Mouse (Mus musculus): Measurements from ENCODE around the gene Sfswap. TPM values are rescaled to one million over a fixed set of nuclear protein-coding genes. Genes with fewer than 3 reads are reported as not detected.

The Sfswap gene
- total RNA-seq, 2 experiments from 2014 or later, result 69.5 to 115 TPM

DNA sequence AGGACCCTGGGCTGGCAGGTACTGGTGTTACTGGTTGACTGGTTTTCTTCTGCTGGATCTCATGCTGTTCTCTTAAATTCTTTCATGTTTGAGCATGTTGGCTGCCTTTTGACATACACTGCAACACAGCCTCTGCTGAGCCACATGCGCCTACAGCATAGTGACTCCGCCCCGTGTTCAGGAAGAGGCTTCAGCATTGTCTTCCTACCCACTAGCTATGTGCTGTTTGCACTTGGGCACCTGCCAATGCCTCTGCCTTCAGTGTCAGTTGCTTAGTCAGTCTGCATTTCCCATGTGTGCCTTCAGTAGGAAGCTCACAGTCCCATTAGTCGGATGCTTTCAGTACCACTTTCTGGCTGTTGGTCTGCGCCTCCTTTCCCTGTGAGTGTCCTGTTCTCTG is 23.7 kb downstream of the Sfswap start:
- intact Hi-C loops (cut with DNase I), result no loop called here

DNA sequence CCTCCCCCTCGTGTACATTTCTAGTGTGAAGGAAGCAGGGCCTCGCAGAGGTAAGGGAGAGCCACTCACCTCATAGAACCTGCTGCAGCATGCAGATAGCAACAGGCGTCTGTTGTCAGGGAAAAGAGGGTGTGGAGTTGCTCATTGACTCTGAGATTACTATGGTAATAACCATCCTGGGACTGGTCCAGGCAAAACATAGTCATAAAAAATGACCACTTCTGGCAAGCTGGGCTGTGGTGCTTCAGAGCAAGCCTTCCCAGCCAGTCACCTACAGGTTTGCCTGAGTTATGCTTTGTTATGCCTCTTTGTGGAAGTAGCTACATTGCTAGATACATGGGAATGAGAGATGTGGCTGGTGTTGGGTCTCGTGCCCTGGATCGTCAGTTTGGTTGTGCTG is 26.1 kb downstream of the Sfswap start:
- no peak for DNase-seq (ENCODE audit: low spot score in 2 of 2)
- intact Hi-C loops (cut with DNase I), result no loop called here

More for the DNA sequence above, 23.7 kb downstream of the Sfswap start:
- no peak for DNase-seq (ENCODE audit: low spot score in 2 of 2)

DNA sequence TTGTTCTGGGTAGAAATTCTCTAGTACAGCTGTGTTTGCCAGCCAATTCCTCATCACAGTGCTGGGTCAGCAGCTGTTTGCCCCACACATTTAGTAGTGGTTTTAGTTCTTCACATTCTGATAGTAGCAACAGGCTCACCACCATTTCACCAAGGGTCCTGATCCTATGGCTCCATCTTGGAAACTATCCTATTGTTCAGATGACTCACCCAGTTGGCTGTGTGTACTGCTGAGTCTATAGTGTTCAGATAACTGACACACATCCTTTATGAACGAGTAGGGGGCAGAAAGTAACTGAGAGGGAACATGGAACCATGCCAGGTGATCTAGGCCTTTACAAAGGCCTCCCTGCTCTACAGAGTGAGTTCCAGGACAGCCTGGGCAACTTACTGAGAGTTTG is 28.6 kb downstream of the Sfswap start:
- intact Hi-C loops (cut with DNase I), result no loop called here

DNA sequence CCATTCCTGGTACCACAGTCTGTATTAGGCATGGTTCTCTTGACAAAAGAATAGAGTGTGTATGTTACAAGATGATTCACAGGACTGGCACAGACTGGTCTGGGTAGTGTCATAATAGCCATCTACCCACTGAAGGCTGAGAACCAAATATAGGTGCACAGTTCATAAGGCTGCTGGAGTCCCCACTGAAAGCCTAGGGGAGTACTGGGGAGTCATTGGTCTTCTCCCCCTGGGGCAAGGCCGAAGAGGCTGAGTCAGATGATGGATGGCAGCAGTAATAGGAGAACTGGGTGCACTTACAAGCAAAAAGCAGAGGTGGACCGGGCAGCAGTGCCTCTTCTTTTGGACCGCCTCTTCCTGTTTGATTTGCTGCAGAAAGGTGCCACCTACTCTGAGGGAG is 32.7 kb downstream of the Sfswap start:
- intact Hi-C loops (cut with DNase I), result loop anchor here (5.0 kb wide), 1 partner anchor 49 kb away; the partner anchor contains the start of gene Mmp17
- DNase-seq (ENCODE audit: low spot score in 2 of 2), result no peak

More for the DNA sequence above, 28.6 kb downstream of the Sfswap start:
- DNase-seq (ENCODE audit: low spot score in 2 of 2), result no peak

DNA sequence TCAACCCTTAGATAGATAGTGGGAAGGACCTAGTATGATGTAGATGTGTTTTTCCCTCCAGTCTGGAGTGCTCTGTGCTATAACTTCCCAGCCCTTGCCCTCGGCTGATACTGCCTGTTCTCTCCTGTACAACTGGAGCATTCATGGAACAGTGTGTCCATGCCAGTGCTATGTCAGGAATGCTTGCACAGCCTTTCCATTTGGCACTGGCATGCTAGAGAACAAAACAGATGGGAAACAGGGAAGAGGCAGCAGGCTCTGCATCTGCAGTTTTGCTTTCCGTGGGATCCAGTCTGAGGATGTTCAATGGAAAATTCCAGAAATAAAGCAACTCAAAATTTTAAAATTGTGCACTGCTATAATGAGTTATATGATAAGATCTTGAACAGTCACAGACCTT is 33.5 kb downstream of the Sfswap start:
- intact Hi-C loops (cut with DNase I), result loop anchor here (5.0 kb wide), 1 partner anchor 48 kb away; the partner anchor contains the start of gene Mmp17
- peak; percentile 74 to 84 for DNase-seq (ENCODE audit: low spot score in 2 of 2)

DNA sequence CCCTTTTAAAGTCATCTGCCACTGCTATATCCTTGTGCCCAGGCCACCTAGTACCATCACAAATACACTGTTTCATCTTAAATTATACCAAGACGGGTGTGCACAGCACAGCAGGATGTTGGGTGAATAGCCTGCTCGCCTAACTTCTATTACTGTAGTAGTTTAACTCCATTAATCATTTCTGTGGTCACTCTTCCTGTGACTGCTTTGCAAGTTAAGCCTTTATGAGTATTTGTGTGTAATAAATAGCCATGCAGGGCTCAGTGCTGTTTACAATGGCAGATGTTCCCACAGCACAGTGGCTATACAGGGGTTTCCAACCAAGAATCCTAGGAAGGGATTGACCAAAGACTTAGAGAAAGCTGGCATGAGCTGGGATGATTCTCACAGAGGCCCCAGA is 34.0 kb downstream of the Sfswap start:
- no peak for DNase-seq (ENCODE audit: low spot score in 2 of 2)
- intact Hi-C loops (cut with DNase I), result no loop called here

DNA sequence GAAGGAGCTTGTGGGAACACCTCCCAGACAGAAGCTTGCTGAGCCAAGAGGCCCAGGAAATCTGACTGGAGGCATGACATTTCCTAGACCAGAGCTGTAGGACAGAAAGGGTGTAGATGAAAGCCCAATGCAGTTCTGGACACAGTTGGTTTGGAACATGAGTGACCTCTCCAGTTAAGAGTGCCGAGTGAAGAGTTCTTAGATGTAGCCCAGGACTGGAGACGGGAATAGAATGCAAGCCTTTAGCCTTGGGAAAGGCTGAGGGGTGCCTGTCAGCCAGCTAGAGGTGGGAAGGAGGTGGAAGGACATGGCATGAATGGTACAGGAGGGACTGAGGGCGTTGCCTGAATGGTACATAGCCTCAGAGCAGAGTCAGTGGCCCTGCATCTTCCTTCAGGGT is 34.4 kb downstream of the Sfswap start:
- intact Hi-C loops (cut with DNase I), result no loop called here
- no peak for DNase-seq (ENCODE audit: low spot score in 2 of 2)

DNA sequence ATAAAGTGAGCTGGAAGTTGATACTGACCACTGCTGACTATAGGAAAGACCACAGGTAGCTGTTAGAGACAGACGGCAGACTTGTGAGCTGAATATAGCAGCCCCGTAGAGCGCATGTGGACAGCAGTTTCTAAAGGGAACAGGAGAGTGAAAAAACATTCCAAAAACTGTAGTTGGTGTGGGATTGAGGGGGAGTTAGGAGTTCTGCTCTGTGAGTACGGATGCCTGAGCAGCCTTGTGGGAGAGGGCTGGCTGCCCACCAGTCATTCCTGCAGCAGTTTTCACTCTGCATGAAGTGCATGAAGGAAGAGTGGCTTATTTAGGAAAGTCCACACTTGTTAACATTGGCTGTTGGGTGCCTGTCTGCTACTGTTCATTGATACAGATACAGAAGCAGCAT is 37.8 kb downstream of the Sfswap start:
- peak; percentile 33 to 41 for DNase-seq (ENCODE audit: low spot score in 2 of 2)

DNA sequence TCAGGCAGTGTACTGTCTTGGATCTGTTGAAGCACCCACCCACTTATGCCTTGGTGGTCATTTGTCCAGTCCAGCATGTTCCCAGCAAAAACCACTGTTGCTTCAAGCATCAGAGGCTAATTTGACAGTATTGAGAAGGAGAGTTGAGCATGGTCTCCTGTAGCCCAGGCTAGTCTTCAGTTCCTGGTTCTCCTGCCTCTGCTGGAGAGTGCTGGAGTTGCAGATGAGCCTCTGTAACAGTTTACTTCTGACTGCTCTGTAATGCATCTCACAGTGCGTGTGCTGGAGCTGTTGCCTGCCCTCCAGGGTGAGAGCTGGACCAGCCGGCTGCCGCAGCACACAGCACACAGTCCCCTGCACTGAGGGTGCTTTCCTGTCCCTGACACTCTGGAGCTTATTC is 41.2 kb downstream of the Sfswap start:
- DNase-seq (ENCODE audit: low spot score in 2 of 2), result no peak
- intact Hi-C loops (cut with DNase I), result no loop called here

More for the DNA sequence above, 37.8 kb downstream of the Sfswap start:
- intact Hi-C loops (cut with DNase I), result no loop called here

DNA sequence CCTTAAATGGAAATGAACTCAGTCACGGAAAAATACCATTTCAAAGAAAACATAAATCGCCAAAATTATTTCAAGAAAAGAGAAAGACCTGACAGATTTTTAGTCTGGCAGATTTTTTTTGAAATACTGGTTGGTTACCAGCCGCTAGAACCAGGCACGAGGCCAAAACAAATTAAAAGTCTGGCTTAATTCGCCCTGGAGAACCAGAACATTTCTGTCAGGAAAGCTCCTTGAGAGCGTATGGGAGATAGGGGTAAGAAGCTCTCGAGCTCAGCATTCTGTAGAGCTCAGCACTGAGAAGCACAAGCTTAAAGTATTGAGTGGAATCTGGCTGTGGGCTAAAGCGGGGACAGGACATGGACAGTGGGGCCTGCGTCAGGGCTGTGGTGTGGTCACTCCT is 44.8 kb downstream of the Sfswap start:
- DNase-seq (ENCODE audit: low spot score in 2 of 2), result peak in 1 of 2 experiments; percentile 33
- intact Hi-C loops (cut with DNase I), result no loop called here

DNA sequence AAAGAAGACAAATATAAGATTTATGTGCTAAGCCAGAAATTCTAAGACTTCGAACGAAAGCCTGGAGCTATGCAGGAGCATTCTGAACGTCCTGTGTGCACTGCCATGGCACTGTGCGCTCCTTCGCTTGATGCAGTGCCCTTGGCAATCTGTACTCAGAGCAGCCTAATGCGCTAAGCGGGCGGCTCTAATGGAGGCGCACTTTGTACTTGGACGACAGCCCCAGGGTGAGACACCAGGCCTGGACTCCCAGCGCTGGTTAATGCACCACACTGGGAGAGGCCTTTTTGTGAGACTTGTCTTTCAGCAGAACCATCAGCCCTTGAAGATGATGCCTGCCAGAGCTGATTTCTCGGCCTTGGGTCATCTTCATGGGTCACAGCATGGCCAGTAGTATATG is 48.7 kb downstream of the Sfswap start:
- intact Hi-C loops (cut with DNase I), result no loop called here

DNA sequence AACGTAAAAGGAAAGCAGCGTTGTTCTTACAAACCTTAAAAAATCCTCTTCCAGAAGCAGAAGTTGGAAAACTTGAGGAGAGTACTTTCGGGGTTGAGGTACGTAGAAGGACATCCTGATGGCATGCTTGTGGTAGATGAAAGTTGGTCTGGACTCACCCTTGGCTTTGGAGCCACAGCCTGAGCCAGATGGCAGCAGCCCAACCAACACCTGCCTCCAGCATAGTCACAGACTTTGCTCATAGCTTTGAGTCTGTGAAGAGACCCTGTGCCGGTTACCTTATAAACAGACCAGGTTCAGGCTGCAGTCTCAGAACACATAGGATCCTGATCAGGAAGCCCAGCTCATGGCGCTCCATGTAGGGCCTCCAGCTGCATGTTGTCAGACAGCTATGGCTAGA is 49.8 kb downstream of the Sfswap start:
- intact Hi-C loops (cut with DNase I), result no loop called here

More for the DNA sequence above, 48.7 kb downstream of the Sfswap start:
- DNase-seq (ENCODE audit: low spot score in 2 of 2), result no peak

DNA sequence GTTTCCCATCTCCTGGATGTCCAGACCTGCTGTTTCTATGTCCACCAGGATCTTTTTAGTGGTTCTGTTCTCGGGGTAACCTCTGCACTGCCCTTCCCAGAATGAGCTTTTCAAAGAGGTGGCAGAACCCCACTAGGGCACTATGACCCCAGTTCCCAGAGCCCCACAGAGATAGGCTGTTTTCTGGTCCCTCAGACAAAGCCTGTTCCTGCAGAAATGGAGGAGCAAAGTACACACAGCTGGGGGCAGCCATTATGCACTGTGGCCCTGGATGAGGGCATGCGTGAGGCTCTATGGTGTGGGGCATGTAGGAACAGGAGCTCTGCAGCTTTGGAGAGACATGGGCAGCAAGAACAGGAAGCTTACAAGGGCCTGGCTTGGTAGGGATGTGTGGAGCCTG is 51.0 kb downstream of the Sfswap start:
- DNase-seq (ENCODE audit: low spot score in 2 of 2), result no peak
- intact Hi-C loops (cut with DNase I), result no loop called here

More for the DNA sequence above, 49.8 kb downstream of the Sfswap start:
- no peak for DNase-seq (ENCODE audit: low spot score in 2 of 2)

DNA sequence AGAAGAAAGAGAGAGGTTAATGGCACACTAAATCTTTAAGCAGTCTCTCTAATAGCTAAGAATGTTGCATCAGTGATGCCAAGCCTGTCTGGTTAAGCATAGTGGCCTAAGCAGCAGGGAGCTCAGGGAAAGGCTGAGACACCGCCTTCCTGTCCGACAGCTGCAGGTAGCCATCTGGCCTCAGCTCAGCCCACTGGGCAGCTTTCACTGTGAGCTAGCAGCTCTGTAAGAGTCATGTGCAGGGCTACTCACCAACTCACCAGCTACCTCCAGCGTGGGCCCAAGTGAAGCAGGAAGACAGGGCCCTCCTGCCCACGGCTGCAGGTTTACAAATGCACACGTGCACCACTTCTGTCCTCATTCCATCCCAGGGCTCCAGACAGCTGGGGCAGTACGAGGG is 52.6 kb downstream of the Sfswap start:
- intact Hi-C loops (cut with DNase I), result no loop called here
- DNase-seq (ENCODE audit: low spot score in 2 of 2), result peak in 1 of 2 experiments; percentile 32

DNA sequence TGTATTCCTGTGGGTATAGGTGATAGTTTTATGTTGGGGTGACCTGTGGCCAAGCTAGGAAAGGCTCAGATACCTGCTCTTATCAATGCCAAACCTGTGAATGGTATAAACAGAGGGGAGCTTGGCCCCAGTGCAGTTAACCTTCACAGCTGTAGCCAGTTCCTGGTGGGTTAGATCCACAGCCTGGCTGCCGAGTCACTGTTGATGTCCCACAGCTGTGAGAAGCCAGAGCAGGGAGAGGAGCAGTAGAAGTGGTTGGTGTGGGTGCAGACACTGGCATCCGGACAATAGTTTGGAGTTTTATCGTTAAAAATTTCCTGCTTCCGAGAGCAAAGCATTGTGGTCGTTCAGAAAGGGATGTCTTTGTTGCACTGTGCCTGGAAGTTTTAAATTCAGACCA is 57.6 kb downstream of the Sfswap start:
- DNase-seq (ENCODE audit: low spot score in 2 of 2), result no peak
- intact Hi-C loops (cut with DNase I), result no loop called here

DNA sequence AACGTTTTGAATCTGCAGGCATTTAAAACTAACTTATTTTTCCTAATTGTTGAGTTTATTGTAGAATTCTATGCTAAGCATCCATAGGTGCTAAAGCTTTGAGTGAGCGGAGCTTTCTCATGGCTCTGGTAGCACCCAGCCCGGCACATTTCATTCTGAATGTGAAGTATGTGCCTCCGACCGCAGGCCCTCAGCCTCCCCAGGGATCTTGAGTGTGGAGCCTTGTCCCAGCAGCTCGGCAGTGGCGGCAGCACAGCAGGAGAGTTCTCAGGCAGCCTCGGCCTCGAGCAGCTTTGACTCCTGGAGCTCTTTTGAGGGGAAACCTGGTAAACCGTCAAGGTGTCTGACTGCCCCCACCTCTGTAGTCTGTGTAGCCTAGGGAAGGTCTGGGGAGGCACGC is 58.3 kb downstream of the Sfswap start:
- no peak for DNase-seq (ENCODE audit: low spot score in 2 of 2)
- intact Hi-C loops (cut with DNase I), result no loop called here

DNA sequence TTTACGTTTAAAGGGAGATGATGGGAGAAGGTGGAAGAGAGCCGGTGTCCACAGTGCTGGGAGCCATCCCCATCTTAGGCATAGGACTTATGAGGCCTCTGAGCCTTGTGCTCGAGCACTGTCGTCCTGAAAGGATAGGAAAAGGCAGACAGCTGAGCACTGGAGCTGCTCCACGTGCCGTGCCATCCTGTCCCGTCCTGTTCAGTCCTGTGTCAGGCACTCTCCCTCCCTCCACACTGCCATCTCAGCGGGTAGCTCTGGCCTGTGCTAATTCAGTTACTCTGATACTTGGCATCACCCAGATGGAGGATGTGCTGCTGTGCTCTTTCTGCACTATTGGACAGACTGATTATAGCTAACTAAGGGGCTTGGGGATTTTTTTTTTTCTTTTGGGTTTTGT is 61.3 kb downstream of the Sfswap start:
- intact Hi-C loops (cut with DNase I), result no loop called here
- DNase-seq (ENCODE audit: low spot score in 2 of 2), result no peak

DNA sequence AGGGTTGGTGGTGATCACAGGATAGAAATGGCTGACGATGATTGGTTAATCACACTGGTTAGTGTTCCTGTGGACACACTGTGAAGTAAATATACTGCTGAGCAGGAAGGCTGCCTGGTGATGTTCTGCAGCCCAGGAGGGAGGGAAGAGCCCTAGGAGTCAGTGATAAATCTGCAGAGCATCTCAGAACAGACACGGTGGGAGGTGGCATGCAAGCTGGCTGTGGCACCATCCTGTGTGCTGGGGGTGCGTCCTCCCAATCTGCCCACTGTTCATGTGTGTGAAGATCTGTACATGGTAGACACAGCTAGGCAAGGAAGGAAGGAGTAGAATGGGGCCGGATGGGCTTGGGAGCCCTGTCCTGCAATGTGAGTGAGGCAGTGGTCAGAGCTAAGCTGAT is 67.6 kb downstream of the Sfswap start:
- DNase-seq (ENCODE audit: low spot score in 2 of 2), result no peak
- intact Hi-C loops (cut with DNase I), result no loop called here

DNA sequence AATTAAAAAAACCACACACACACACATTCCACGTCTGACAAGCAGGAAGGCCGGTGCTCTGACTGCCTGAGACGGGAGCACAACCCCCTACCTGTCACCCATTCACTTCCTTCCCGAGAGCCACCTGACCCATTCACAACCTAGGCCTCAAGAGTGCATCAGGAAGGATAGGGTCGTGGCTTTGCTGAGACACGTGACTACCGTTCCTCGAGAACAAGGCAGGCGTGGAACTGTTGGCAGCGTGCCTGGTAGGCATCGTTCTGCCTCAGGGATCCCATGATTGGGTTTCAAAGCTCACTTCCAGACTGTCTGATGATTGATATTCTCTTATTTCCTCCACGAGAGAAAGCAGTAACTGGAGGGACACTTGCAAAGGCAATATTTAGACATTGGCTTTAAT is 77.2 kb downstream of the Sfswap start:
- intact Hi-C loops (cut with DNase I), result no loop called here
- DNase-seq (ENCODE audit: low spot score in 2 of 2), result no peak

DNA sequence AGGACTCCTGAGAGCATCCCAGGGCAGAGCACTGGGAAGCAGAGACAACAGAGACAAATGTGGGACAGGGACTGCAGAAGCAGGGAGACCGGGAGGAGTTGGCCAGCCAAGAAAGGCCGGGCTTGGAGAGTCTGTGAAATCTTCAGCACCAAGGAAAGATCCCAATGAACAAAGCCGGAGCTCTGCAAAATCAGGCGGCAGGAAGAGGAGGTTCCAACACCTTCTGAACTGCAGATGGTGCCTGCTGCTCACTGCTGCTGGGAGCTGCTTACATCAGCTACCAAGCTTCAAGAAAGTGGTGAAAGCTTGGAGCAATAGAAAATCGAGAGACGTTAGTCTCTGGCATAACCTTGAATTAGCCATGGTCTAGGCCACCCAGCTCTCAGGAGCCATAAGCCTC is 79.0 kb downstream of the Sfswap start:
- DNase-seq (ENCODE audit: low spot score in 2 of 2), result peak; percentile 55 to 76
- intact Hi-C loops (cut with DNase I), result loop anchor here (5.0 kb wide), 2 partner anchors 48 to 78 kb away; partner anchors contain the start of gene Sfswap

DNA sequence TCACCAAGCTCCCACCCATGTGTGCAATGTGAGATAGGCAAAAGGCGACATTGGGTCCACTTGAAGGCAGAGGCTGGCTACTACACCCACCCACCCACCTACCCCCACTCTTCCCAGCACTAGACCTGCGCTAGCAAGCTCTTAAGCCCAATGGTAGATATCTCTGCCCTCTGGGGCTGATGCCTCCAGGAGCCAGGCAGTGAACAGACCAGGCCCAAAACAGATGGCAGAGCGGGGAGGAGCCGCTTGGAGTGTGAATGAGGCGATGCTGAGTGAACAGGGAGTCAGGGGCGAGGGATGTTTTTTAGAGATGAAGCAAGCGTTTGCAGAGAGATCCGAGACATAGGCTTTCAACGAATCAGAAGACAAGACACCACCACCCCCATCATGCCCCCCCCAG is 79.6 kb downstream of the Sfswap start:
- intact Hi-C loops (cut with DNase I), result loop anchor here (5.0 kb wide), 2 partner anchors 48 to 78 kb away; partner anchors contain the start of gene Sfswap
- DNase-seq (ENCODE audit: low spot score in 2 of 2), result peak; percentile 60 to 69

DNA sequence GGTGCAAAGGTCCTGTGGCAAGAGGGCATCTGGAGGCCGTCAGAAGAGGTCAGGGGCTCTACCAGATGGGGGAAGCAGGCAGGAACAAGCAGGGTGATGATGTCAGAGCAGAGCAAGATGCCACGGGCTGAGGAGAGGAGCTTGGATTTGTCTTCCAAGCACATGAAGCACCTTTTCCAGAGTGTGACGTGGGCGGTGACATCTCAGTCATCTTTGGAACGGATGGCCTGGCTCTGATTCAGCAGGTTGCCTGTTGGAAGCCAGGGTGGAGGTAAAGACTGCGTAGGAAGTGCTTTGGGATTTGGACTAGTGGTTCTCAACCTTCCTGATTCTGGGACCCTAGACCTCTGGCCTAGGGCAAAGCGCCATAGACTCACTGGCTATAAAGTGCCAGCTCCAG is 80.0 kb downstream of the Sfswap start:
- intact Hi-C loops (cut with DNase I), result loop anchor here (5.0 kb wide), 2 partner anchors 49 to 79 kb away; partner anchors contain the start of gene Sfswap
- DNase-seq (ENCODE audit: low spot score in 2 of 2), result peak; percentile 67 to 75
